Mouse (Mus musculus): ENCODE data around the gene Faap100. TPM values are rescaled to one million over a fixed set of nuclear protein-coding genes. Genes with fewer than 3 reads are reported as not detected.

Faap100 gene
- 10 to 100 TPM; 17.7 to 24.0 TPM for polyA plus RNA-seq (2017; shearing (Covaris generic))

GRCm38 (mm10) chr11:120378611-120379540, at the start of gene Faap100:
Gene Faap100, minus strand, starts transcription at chr11:120378764.

GRCm38 (mm10) chr11:120361295-120361694, 17.3 kb downstream of the Faap100 start, which contains the start of gene Fscn2:
Gene Fscn2, plus strand, starts transcription at chr11:120361534.

GRCm38 (mm10) chr11:120347791-120348683, 30.5 kb downstream of the Faap100 start, which contains the start of gene Actg1:
Gene Actg1, minus strand, starts transcription at chr11:120348542.

Other genes starting within 250 kb of the Faap100 start
- 100 to 1,000 TPM in 1 of 2 experiments, 10 to 100 TPM in 1; 68.7 to 106 TPM for gene Slc38a10, start 227.4 kb downstream of the Faap100 start, polyA plus RNA-seq (2017; shearing (Covaris generic))
- gene Bahcc1, start 145.8 kb downstream of the Faap100 start, polyA plus RNA-seq (2017; shearing (Covaris generic)): under 1 TPM; 0.06 to 0.73 TPM
- 1,000 to 10,000 TPM; 1,736 to 3,573 TPM for gene Actg1, start 30.2 kb downstream of the Faap100 start, polyA plus RNA-seq (2017; shearing (Covaris generic))
- gene Fscn2, start 17.2 kb downstream of the Faap100 start, polyA plus RNA-seq (2017; shearing (Covaris generic)): under 1 TPM in 1 of 2 experiments, not detected in 1; 0.42 TPM
- gene Nploc4, start 58.9 kb upstream of the Faap100 start, polyA plus RNA-seq (2017; shearing (Covaris generic)): 10 to 100 TPM; 29.4 to 53.4 TPM
- under 1 TPM in 1 of 2 experiments, not detected in 1; 0.53 TPM for gene Tspan10, start 63.9 kb upstream of the Faap100 start, polyA plus RNA-seq (2017; shearing (Covaris generic))
- gene Pde6g, start 74.7 kb upstream of the Faap100 start, polyA plus RNA-seq (2017; shearing (Covaris generic)): under 1 TPM in 1 of 2 experiments, not detected in 1; 0.63 TPM
- gene Oxld1, start 79.3 kb upstream of the Faap100 start, polyA plus RNA-seq (2017; shearing (Covaris generic)): 10 to 100 TPM; 10.9 to 11.1 TPM
- 10 to 100 TPM; 27.4 to 32.2 TPM for gene Ccdc137, start 79.4 kb upstream of the Faap100 start, polyA plus RNA-seq (2017; shearing (Covaris generic))
- 10 to 100 TPM; 26.3 to 36.0 TPM for gene Arl16, start 88.8 kb upstream of the Faap100 start, polyA plus RNA-seq (2017; shearing (Covaris generic))
- gene Mrpl12, start 105.8 kb upstream of the Faap100 start, polyA plus RNA-seq (2017; shearing (Covaris generic)): 10 to 100 TPM; 54.0 to 85.3 TPM
- gene Slc25a10, start 113.1 kb upstream of the Faap100 start, polyA plus RNA-seq (2017; shearing (Covaris generic)): 10 to 100 TPM in 1 of 2 experiments, 1 to 10 TPM in 1; 8.9 to 11.6 TPM
- gene Gcgr, start 151.9 kb upstream of the Faap100 start, polyA plus RNA-seq (2017; shearing (Covaris generic)): not detected
- gene Mcrip1, start 171.0 kb upstream of the Faap100 start, polyA plus RNA-seq (2017; shearing (Covaris generic)): 100 to 1,000 TPM; 116 to 170 TPM
- gene Ppp1r27, start 172.4 kb upstream of the Faap100 start, polyA plus RNA-seq (2017; shearing (Covaris generic)): not detected
- gene P4hb, start 194.5 kb upstream of the Faap100 start, polyA plus RNA-seq (2017; shearing (Covaris generic)): 100 to 1,000 TPM; 254 to 278 TPM
- 100 to 1,000 TPM; 711 to 836 TPM for gene Arhgdia, start 202.9 kb upstream of the Faap100 start, polyA plus RNA-seq (2017; shearing (Covaris generic))
- gene Alyref, start 219.6 kb upstream of the Faap100 start, polyA plus RNA-seq (2017; shearing (Covaris generic)): 100 to 1,000 TPM; 330 to 378 TPM
- gene Anapc11, start 219.7 kb upstream of the Faap100 start, polyA plus RNA-seq (2017; shearing (Covaris generic)): 100 to 1,000 TPM; 108 to 129 TPM
- gene Npb, start 229.7 kb upstream of the Faap100 start, polyA plus RNA-seq (2017; shearing (Covaris generic)): 1 to 10 TPM in 1 of 2 experiments, under 1 TPM in 1; 0.55 to 2.3 TPM
- gene Pcyt2, start 239.2 kb upstream of the Faap100 start, polyA plus RNA-seq (2017; shearing (Covaris generic)): 100 to 1,000 TPM; 101 to 127 TPM
- gene Sirt7, start 246.5 kb upstream of the Faap100 start, polyA plus RNA-seq (2017; shearing (Covaris generic)): 100 to 1,000 TPM; 166 to 248 TPM

Measured in activated CD4-positive, CD25-positive, alpha-beta regulatory T cell (primary cell).